Mouse (Mus musculus): Measurements from ENCODE around the gene Sat2. TPM values are rescaled to one million over a fixed set of nuclear protein-coding genes. Genes with fewer than 3 reads are reported as not detected.
"Not testable (repeated sequence)": the region's sequence is repeated elsewhere in the genome, so short reads cannot be mapped to it uniquely, and the experiment has no call there.

The Sat2 gene
- polyA plus RNA-seq, 1 experiment, result 4.3 TPM

DNA sequence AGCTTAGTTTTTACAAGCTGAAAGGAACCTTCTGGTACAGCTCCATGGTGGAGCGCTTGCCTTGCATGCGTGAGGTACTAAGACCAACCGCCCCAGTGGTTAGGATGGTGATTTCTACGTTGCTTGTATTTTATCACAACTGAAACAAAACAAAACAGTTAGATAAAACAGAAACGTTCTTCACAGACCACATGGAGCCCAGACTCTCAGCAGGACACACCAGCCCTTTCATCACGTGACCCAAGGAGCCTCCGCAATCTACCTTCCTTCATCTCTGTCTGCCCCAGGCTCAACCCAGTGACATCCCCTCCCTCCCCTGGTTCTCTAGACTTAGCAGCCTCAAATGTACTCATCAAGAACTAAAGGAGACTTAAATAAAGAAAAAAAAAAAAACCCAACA, 12.4 kb upstream of the Sat2 start:
- no peak for TF ChIP-seq CTCF (IDR thresholded peaks at IDR 0.05; ENCODE audit: low read depth, low read length)
- TF ChIP-seq POLR2A (IDR thresholded peaks at IDR 0.05; ENCODE audit: borderline replicate concordance, low read depth, low read length), result no peak
- no peak overlapping the region for H3K4me3 ChIP-seq (ENCODE audit: insufficient read depth, low read length)
- H3K4me1 ChIP-seq (ENCODE audit: control insufficient read depth, insufficient read depth, low read length), result no peaks in the 10 kb centered on the region; the same call in 1 of the 2 replicates
- no peak overlapping the region for H3K27ac ChIP-seq (ENCODE audit: insufficient read depth, low read depth, low read length)

DNA sequence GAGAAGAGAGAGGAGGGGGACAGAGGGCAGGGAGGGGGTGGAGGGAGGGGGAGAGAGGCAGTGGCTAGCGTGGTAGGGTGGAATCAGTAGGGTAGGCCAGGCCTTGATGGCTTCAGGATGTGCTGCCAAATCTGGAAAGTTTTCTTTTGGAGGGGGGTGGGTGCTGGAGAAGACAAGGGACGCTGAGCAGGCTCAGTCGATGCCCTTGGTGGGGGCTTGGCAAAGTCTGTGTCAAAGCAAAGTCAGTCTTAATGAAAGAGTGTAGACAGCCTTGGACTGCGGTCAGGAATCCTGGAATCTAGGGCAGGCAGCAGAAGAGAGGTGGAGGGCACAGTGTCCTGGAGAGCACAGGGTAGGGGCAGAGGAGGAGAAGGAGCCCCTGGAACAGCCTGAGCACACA, 10.9 kb upstream of the Sat2 start:
- no peak overlapping the region for H3K27ac ChIP-seq (ENCODE audit: insufficient read depth, low read depth, low read length)
- no peaks in the 10 kb centered on the region; the same call in 1 of the 2 replicates for H3K4me1 ChIP-seq (ENCODE audit: control insufficient read depth, insufficient read depth, low read length)
- TF ChIP-seq CTCF (IDR thresholded peaks at IDR 0.05; ENCODE audit: low read depth, low read length) (no peak), POLR2A (IDR thresholded peaks at IDR 0.05; ENCODE audit: borderline replicate concordance, low read depth, low read length) (no peak)
- H3K4me3 ChIP-seq (ENCODE audit: insufficient read depth, low read length), result no peak overlapping the region

DNA sequence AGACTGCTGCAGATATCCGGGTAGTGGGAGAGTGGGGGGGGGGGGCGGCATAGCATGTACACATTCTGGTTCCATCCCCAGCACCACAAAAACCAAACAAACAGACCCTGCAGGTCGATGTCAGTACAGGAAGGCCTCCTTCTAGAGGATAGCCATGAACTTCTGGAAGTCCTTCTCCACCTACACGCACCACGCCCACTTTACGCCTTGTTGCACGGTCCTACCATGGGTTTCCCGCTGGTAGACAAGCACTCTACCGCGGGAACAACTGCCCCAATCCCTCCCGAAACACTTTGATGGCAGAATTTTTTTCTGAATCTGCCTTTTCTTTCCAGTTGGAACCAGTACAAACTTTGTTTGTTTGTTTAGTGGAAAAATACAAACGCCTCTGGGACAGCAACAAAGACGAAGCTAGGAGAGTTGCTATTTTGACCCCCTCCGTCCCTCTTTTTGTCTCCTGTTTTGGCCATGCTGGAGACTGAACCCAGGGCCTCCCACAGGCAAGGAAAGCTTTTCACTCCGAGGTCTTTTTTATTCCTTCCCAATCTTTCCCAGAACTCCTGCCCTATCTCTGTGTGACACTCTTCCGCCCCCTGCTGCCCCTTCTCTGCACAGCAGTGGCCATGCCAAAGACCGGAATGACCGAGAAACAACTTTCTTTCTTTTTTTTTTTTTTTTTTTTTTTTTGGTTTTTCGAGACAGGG, 8.1 kb upstream of the Sat2 start:
- peak overlapping the region; percentile 15; the same call in 1 of the 2 replicates for H3K4me3 ChIP-seq (ENCODE audit: insufficient read depth, low read length)
- peak; percentile 76 for TF ChIP-seq CTCF (IDR thresholded peaks at IDR 0.05; ENCODE audit: low read depth, low read length)
- no peak for TF ChIP-seq POLR2A (IDR thresholded peaks at IDR 0.05; ENCODE audit: borderline replicate concordance, low read depth, low read length)

DNA sequence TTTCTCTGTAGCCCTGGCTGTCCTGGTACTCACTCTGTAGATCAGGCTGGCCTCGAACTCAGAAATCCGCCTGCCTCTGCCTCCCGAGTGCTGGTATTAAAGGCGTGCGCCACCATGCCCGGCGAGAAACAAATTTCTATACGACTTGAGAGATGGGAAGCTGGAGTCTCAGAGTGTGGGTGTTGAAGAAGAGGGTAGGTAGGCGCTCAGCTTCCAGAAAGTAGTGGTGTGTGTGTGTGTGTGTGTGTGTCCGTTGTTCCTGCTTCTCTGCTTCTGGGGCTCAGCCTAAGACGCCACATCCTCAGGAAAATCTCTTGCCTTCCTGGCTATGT, 7.6 kb upstream of the Sat2 start:
- not testable (repeated sequence) for H3K27ac ChIP-seq (ENCODE audit: insufficient read depth, low read depth, low read length); H3K4me3 ChIP-seq (ENCODE audit: insufficient read depth, low read length); H3K4me1 ChIP-seq (ENCODE audit: control insufficient read depth, insufficient read depth, low read length)

More for the DNA sequence above, 8.1 kb upstream of the Sat2 start:
- no peaks in the 10 kb centered on the region; the same call in 1 of the 2 replicates for H3K4me1 ChIP-seq (ENCODE audit: control insufficient read depth, insufficient read depth, low read length)
- H3K27ac ChIP-seq (ENCODE audit: insufficient read depth, low read depth, low read length), result no peak overlapping the region

DNA sequence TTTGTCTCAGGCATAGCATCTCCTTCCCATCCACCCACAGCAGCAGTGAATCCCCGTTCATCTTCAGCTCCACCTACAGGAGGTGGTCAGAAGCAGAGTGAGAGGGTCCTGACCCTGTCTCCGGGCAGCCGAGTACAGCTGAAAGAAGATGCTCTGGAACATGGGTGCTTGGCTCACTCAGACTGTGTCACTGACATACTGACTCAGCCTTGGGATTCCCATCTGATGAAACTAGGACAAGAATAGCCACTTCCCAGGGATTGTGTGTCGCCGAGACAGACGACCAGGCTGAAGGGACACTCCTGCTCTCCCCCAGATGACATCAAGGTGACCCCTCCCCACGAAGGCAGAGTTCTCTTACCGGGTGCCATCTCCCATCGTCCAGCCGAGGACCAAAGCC, 5.0 kb upstream of the Sat2 start:
- Histone ChIP-seq H3K4me3 (ENCODE audit: insufficient read depth, low read length) (no peak overlapping the region), H3K27ac (ENCODE audit: insufficient read depth, low read depth, low read length) (no peak overlapping the region), H3K4me1 (ENCODE audit: control insufficient read depth, insufficient read depth, low read length) (peaks cover 3% of the 10 kb centered on the region)
- TF ChIP-seq CTCF (IDR thresholded peaks at IDR 0.05; ENCODE audit: low read depth, low read length) (no peak), POLR2A (IDR thresholded peaks at IDR 0.05; ENCODE audit: borderline replicate concordance, low read depth, low read length) (no peak)

DNA sequence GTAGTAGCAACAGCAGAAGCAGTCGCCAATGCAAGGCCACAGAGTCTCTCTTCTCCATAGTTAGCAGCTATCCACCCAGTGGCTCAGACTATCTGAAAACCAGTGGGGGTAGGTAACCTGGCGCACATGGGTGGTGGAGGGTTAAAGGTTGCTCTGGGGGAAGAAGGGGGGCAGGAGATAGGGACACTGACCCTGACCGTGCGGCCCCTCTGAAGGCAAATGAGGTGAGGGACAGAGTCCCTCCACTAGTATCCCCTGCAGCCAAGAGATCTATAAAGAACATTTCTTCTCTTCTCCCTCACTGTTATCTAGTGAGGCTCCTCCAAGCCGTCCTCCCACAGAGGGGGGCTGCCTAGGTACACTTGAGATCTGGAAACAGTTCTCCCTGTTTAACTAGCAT, 4.0 kb upstream of the Sat2 start, which contains the start of gene Shbg:
Gene Shbg (minus strand): TSS at position 101 of the 400 bp plus-strand sequence.
- Histone ChIP-seq H3K27ac (ENCODE audit: insufficient read depth, low read depth, low read length) (no peak within 1 kb of the TSS), H3K4me1 (ENCODE audit: control insufficient read depth, insufficient read depth, low read length) (peaks cover 3% of the 10 kb centered on the region), H3K4me3 (ENCODE audit: insufficient read depth, low read length) (no peak within 1 kb of the TSS)
- TF ChIP-seq POLR2A (IDR thresholded peaks at IDR 0.05; ENCODE audit: borderline replicate concordance, low read depth, low read length), result no peak

DNA sequence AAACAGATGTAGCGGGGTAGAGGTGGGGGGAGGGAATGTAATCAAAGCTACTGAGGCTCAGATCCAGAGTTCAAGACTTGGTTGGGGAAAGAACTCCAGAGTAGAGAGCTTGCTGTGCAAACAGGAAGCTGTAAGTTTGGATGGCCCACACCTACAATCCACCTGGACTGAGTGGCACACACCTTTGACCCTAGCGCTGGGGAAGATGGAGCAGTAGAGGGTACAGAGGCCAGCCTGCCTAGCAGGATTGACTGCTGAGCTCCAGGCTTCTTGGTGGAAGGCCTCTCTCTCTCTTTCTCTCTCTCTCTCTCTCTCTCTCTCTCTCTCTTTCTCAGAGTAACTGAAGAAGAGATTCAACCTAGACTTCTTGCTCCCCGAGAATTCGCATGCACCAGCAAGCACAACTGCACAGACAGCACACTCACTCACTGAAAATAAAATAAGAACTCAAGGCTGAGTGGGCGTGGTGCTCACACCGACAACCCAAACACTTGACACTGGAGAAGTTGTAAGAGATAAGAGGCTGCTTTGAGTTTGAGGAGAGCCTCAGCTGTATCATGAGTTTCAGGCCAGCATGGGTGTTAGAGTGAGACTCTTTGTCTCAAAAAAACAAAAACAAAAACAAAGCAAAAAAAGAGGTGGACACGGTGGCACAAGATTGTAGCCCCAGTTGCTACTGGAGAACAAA, 1.3 kb upstream of the Sat2 start:
- H3K27ac ChIP-seq (ENCODE audit: insufficient read depth, low read depth, low read length), result no peak overlapping the region
- H3K4me1 ChIP-seq (ENCODE audit: control insufficient read depth, insufficient read depth, low read length), result peaks cover 3% of the 10 kb centered on the region
- no peak overlapping the region for H3K4me3 ChIP-seq (ENCODE audit: insufficient read depth, low read length)
- TF ChIP-seq POLR2A (IDR thresholded peaks at IDR 0.05; ENCODE audit: borderline replicate concordance, low read depth, low read length), result no peak
- no peak for TF ChIP-seq CTCF (IDR thresholded peaks at IDR 0.05; ENCODE audit: low read depth, low read length)

DNA sequence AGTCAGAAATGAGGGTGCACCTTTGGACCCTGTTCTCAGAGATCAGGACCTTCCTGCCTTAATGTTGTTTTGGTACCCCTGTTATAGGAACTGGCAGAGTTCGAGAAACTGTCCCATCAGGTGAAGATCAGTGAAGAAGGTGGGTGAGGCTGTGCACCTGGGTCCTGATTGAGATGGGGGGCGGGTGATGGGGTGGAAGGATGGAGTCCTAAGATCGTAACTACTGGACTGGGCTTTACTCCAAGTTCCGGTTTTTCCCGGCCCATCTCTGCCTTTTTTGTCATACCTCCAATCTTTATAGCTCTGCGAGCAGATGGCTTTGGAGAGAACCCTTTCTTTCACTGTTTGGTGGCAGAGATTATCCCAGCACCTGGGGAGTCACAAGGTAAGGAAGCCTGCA, 582 bp downstream of the Sat2 start:
- H3K27ac ChIP-seq (ENCODE audit: insufficient read depth, low read depth, low read length), result no peak overlapping the region
- peak overlapping the region; percentile 65 for H3K4me3 ChIP-seq (ENCODE audit: insufficient read depth, low read length)
- H3K4me1 ChIP-seq (ENCODE audit: control insufficient read depth, insufficient read depth, low read length), result peaks cover 3% of the 10 kb centered on the region
- TF ChIP-seq POLR2A (IDR thresholded peaks at IDR 0.05; ENCODE audit: borderline replicate concordance, low read depth, low read length) (no peak), CTCF (IDR thresholded peaks at IDR 0.05; ENCODE audit: low read depth, low read length) (no peak)

DNA sequence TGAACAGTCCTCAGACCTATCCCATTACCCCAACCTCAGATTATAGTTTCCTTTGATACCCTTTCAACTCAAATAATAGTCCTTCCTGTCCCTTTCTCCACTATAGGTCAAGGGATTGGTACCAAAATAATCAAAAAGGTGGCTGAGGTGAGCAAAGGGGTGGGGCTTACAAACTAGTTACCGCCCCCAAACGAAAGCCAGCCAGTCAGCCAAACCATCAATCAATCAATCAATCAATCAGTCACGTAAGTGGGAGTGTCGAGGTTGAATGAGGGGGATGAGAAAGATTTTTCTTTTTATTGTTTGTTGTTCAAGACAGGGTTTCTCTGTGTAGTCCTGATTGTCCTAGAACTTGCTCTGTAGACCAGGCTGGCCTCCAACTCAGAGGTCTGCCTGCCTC, 1.2 kb downstream of the Sat2 start:
- Histone ChIP-seq H3K4me3 (ENCODE audit: insufficient read depth, low read length) (no peak overlapping the region), H3K4me1 (ENCODE audit: control insufficient read depth, insufficient read depth, low read length) (peaks cover 3% of the 10 kb centered on the region), H3K27ac (ENCODE audit: insufficient read depth, low read depth, low read length) (no peak overlapping the region)
- TF ChIP-seq CTCF (IDR thresholded peaks at IDR 0.05; ENCODE audit: low read depth, low read length) (no peak), POLR2A (IDR thresholded peaks at IDR 0.05; ENCODE audit: borderline replicate concordance, low read depth, low read length) (no peak)

DNA sequence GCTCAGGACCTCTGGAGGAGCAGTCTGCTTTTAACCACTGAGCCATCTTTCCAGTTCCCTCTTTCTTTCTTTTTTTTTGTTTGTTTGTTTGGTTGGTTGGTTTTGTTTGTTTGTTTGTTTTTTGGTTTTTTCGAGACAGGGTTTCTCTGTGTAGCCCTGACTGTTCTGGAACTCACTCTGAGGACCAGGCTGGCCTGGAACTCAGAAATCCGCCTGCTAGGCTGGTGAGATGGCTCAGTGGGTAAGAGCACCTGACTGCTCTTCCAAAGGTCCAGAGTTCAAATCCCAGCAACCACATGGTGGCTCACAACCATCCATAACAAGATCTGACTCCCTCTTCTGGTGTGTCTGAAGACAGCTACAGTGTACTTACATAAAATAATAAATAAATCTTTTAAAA, 2.5 kb downstream of the Sat2 start:
- not testable (repeated sequence) for H3K4me1 ChIP-seq (ENCODE audit: control insufficient read depth, insufficient read depth, low read length); H3K4me3 ChIP-seq (ENCODE audit: insufficient read depth, low read length); H3K27ac ChIP-seq (ENCODE audit: insufficient read depth, low read depth, low read length)
